Mouse (Mus musculus) CD4-positive, CD25-positive, alpha-beta regulatory T cell, adult 4 months (primary cell): ENCODE measurements around the gene Iqgap2. TPM values are rescaled to one million over a fixed set of nuclear protein-coding genes. Genes with fewer than 3 reads are reported as not detected.

Experiments
- ATAC-seq: one replicate; pipeline ENCODE4 v1.8.0; 2017
- polyA plus RNA-seq, 2 experiments: library from polyadenylated mRNA; unstranded; fragments of 100-300 nt; shearing (Covaris generic); gene quantifications; one replicate each; pipeline ENCODE4 v1.2.1; 2017

The Iqgap2 gene
- polyA plus RNA-seq, 2 experiments from 2014 or later, result 14.2 to 14.7 TPM

- no peak for ATAC-seq
Observed at GRCm38 (mm10) chr13:95882001-95882400, 9.7 kb downstream of the Iqgap2 start.

GRCm38 (mm10) chr13:95881427-95881826 lies 10.3 kb downstream of the Iqgap2 start:
- ATAC-seq, result no peak

- ATAC-seq, result no peak
Observed at GRCm38 (mm10) chr13:95880633-95881032, 11.1 kb downstream of the Iqgap2 start.

- no peak for ATAC-seq
Observed at GRCm38 (mm10) chr13:95871993-95872392, 19.7 kb downstream of the Iqgap2 start.

GRCm38 (mm10) chr13:95870626-95871025 lies 21.1 kb downstream of the Iqgap2 start:
- no peak for ATAC-seq

GRCm38 (mm10) chr13:95868896-95869540 lies 22.7 kb downstream of the Iqgap2 start:
- no peak for ATAC-seq

GRCm38 (mm10) chr13:95862201-95862600 lies 29.5 kb downstream of the Iqgap2 start:
- no peak for ATAC-seq

- ATAC-seq, result peak; percentile 60
Observed at GRCm38 (mm10) chr13:95859271-95859670, 32.5 kb downstream of the Iqgap2 start.

GRCm38 (mm10) chr13:95858866-95859265 lies 32.9 kb downstream of the Iqgap2 start:
- no peak for ATAC-seq

- ATAC-seq, result no peak
Observed at GRCm38 (mm10) chr13:95855537-95855936, 36.2 kb downstream of the Iqgap2 start.

- no peak for ATAC-seq
Observed at GRCm38 (mm10) chr13:95851611-95852010, 40.1 kb downstream of the Iqgap2 start.

- ATAC-seq, result no peak
Observed at GRCm38 (mm10) chr13:95850451-95850850, 41.3 kb downstream of the Iqgap2 start.

GRCm38 (mm10) chr13:95849501-95850007 lies 42.2 kb downstream of the Iqgap2 start:
- ATAC-seq, result no peak

- ATAC-seq, result no peak
Observed at GRCm38 (mm10) chr13:95846364-95846763, 45.4 kb downstream of the Iqgap2 start.

- ATAC-seq, result no peak
Observed at GRCm38 (mm10) chr13:95844950-95845349, 46.8 kb downstream of the Iqgap2 start.

- ATAC-seq, result no peak
Observed at GRCm38 (mm10) chr13:95843411-95844026, 48.2 kb downstream of the Iqgap2 start.

- no peak for ATAC-seq
Observed at GRCm38 (mm10) chr13:95842803-95843202, 48.9 kb downstream of the Iqgap2 start.

GRCm38 (mm10) chr13:95841946-95842345 lies 49.8 kb downstream of the Iqgap2 start:
- ATAC-seq, result no peak

- no peak for ATAC-seq
Observed at GRCm38 (mm10) chr13:95836944-95837343, 54.8 kb downstream of the Iqgap2 start.

- ATAC-seq, result no peak
Observed at GRCm38 (mm10) chr13:95833473-95833872, 58.2 kb downstream of the Iqgap2 start.

- ATAC-seq, result no peak
Observed at GRCm38 (mm10) chr13:95832712-95833111, 59.0 kb downstream of the Iqgap2 start.

- ATAC-seq, result no peak
Observed at GRCm38 (mm10) chr13:95831760-95832159, 60.0 kb downstream of the Iqgap2 start.

- ATAC-seq, result no peak
Observed at GRCm38 (mm10) chr13:95829431-95830171, 62.1 kb downstream of the Iqgap2 start.

GRCm38 (mm10) chr13:95828616-95829015 lies 63.1 kb downstream of the Iqgap2 start:
- ATAC-seq, result no peak
